Mouse (Mus musculus) forebrain, embryonic 16.5 days (tissue): Measurements from ENCODE around the gene Gm498. TPM values are rescaled to one million over a fixed set of nuclear protein-coding genes. Genes with fewer than 3 reads are reported as not detected.

Source experiments
- ATAC-seq: fragments of 200-750 bp; cut with Nextera tagmentation; 2 replicates; pipeline ENCODE4 v1.8.0; 2017; ENCODE audit warnings: mild to moderate bottlenecking, moderate library complexity
- H3K27ac ChIP-seq: fragments of 300-500 bp; sonication (generic); 2 replicates; pipeline ENCODE4 v1.5.1; 2014; ENCODE audit warnings: low read length, control low read depth
- H3K27me3 ChIP-seq: fragments of 300-500 bp; sonication (generic); replicated peaks from 2 replicates; pipeline ENCODE4 v1.6.1; 2014; ENCODE audit warnings: low read length; ENCODE audit not compliant: control insufficient read depth, insufficient read depth
- H3K36me3 ChIP-seq: fragments of 300-500 bp; sonication (generic); 2 replicates; pipeline ENCODE4 v1.6.1; 2014; ENCODE audit not compliant: control insufficient read depth, insufficient read depth
- H3K4me1 ChIP-seq: fragments of 300-500 bp; sonication (generic); replicated peaks from 2 replicates; pipeline ENCODE4 v1.6.1; 2014; ENCODE audit warnings: low read length; ENCODE audit not compliant: control insufficient read depth, insufficient read depth
- H3K4me2 ChIP-seq: fragments of 300-500 bp; sonication (generic); 2 replicates; pipeline ENCODE4 v1.6.1; 2014; ENCODE audit warnings: mild to moderate bottlenecking, low read length, control low read depth
- H3K4me3 ChIP-seq: fragments of 300-500 bp; sonication (generic); replicated peaks from 2 replicates; pipeline ENCODE4 v1.5.1; 2014; ENCODE audit warnings: mild to moderate bottlenecking, low read length, control low read depth
- H3K9ac ChIP-seq: fragments of 300-500 bp; sonication (generic); replicated peaks from 2 replicates; pipeline ENCODE4 v1.6.1; 2014; ENCODE audit warnings: low read depth, low read length, control low read depth
- H3K9me3 ChIP-seq: fragments of 300-500 bp; sonication (generic); 2 replicates; pipeline ENCODE4 v1.6.1; 2016; ENCODE audit warnings: low read length; ENCODE audit not compliant: control insufficient read depth
- WGBS: fragments of 180-500 bp; shearing (Covaris S2); extraction: QIAGEN DNeasy Blood & Tissue Kit; methylation state at CpG from one replicate; pipeline ENCODE4 v1.1.7; 2014; 5-methylcytosine and 5-hydroxymethylcytosine counted together
- polyA plus RNA-seq: library from polyadenylated mRNA; unstranded; fragments of >200 nt; fragmentation: Nextera tagmentation; extraction: Ambion mirVana; gene quantifications from 2 replicates; pipeline ENCODE4 v1.2.1, GENCODE M21; 2015

Gm498 gene
- polyA plus RNA-seq, 1 experiment from 2014 or later, result not detected

DNA sequence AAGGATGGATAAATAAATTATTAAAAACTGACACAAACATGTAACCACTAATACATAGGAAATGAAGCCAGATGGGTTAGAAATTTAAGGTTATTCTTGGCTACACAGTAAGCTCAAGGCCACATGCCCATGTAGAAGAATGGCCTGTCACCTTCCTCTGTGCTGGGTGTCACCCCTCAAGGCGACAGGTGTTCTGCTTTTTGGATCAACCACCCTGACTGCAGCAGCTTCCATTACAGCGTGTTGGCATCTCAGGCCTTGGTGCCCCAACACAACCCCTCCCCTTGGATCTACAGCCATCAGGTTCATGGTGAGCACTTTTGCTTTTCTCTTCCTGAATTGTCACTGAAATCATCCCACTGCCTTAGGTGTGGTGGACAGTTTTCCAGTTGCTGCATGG, 34.0 kb upstream of the Gm498 start:
- Histone ChIP-seq H3K9ac (no peak overlapping the region), H3K27ac (no peak overlapping the region), H3K27me3 (no peaks in the 10 kb centered on the region), H3K9me3 (no peaks in the 10 kb centered on the region), H3K4me3 (no peak overlapping the region), H3K4me2 (no peak overlapping the region), H3K4me1 (peaks cover 45% of the 10 kb centered on the region), H3K36me3 (peaks cover 4% of the 10 kb centered on the region; the same call in 1 of the 2 replicates)
- WGBS, result 92% methylated on average over 2 of the region's 2 CpGs
- no peak for ATAC-seq

DNA sequence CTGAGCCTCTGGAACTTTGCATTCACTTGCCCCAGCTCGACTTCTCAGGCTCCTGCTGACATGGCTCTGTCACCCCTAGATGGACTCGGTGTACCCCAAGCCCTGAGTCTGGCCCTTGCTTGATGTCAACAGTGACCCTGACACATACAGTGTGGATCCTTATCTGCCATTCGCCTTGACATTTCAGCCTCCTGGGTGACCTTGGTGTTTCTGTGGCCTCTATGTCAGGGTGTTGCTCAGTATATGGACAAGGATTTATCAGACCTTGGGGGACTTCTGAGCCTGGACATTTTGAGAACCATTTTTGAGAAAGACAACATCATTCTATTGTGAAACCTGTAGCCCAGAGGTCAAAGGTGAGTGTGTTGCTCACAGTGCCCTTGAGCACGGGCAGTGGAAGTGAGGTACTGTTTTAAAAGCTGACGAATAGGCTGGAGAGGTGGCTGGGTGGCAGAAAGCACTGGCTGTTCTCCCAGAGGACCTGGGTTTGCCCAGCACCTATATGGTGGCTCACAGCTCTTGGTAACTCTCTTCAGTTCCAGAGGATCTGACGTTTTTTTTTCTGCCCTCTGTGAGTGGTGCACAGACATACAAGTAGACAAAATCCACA, 33.0 kb upstream of the Gm498 start:
- Histone ChIP-seq H3K4me2 (no peak overlapping the region), H3K9ac (no peak overlapping the region), H3K4me3 (no peak overlapping the region), H3K9me3 (no peaks in the 10 kb centered on the region), H3K27ac (no peak overlapping the region), H3K4me1 (peaks cover 45% of the 10 kb centered on the region), H3K36me3 (peaks cover 11% of the 10 kb centered on the region; the same call in 1 of the 2 replicates), H3K27me3 (no peaks in the 10 kb centered on the region)
- 84% methylated on average over 6 of the region's 6 CpGs for WGBS
- no peak for ATAC-seq

DNA sequence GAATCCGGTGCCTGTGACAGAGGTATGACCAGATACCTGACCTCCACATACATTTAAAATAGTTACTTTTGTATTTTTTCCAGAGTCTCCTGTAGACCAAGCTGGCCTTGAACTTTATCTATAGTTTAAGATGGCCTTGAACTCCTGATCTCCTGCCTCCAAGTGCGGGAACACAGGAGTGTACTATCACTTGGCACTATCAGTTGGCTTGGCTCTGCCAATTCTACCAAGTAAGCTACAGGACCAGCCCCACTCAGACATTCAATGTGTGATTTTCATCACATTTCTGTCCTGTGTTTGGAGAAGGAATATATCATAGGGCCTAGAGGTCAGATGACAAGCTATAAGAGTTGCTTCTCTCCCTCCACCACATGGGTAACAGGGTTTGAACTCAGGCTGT, 32.3 kb upstream of the Gm498 start:
- peaks cover 42% of the 10 kb centered on the region for H3K4me1 ChIP-seq

DNA sequence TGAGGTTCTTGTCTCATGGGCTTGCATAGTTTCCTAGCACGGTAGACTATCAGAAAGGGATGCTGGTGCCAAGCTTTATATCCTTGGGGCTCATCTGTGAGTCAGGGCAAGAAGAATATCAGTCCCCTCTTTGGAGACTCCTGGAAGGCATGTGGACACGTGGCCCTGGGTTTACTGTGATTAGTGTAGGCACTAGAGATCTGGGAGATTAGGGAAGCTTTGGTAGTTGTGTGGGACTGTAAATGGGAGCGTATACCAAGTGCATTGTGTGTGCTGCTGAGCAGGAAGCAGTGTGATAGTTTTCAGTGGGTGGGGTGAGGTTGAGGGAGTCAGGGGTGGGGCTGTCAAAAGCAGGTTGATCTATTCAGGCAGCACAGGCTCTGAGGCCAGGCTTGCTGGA, 31.7 kb upstream of the Gm498 start:
- H3K36me3 ChIP-seq, result peaks cover 11% of the 10 kb centered on the region; the same call in 1 of the 2 replicates
- H3K9ac ChIP-seq, result no peak overlapping the region
- no peaks in the 10 kb centered on the region for H3K9me3 ChIP-seq
- WGBS, result 89% methylated on average over 3 of the region's 3 CpGs
- H3K27me3 ChIP-seq, result no peaks in the 10 kb centered on the region
- no peak overlapping the region for H3K27ac ChIP-seq
- H3K4me1 ChIP-seq, result peaks cover 42% of the 10 kb centered on the region
- H3K4me2 ChIP-seq, result no peak overlapping the region
- no peak for ATAC-seq
- no peak overlapping the region for H3K4me3 ChIP-seq

More for the DNA sequence above, 32.3 kb upstream of the Gm498 start:
- Histone ChIP-seq H3K4me3 (no peak overlapping the region), H3K9ac (no peak overlapping the region), H3K4me2 (no peak overlapping the region), H3K27me3 (no peaks in the 10 kb centered on the region), H3K27ac (no peak overlapping the region), H3K9me3 (no peaks in the 10 kb centered on the region), H3K36me3 (peaks cover 11% of the 10 kb centered on the region; the same call in 1 of the 2 replicates)
- ATAC-seq, result no peak
- WGBS, result 93% methylated on average over 2 of the region's 2 CpGs

DNA sequence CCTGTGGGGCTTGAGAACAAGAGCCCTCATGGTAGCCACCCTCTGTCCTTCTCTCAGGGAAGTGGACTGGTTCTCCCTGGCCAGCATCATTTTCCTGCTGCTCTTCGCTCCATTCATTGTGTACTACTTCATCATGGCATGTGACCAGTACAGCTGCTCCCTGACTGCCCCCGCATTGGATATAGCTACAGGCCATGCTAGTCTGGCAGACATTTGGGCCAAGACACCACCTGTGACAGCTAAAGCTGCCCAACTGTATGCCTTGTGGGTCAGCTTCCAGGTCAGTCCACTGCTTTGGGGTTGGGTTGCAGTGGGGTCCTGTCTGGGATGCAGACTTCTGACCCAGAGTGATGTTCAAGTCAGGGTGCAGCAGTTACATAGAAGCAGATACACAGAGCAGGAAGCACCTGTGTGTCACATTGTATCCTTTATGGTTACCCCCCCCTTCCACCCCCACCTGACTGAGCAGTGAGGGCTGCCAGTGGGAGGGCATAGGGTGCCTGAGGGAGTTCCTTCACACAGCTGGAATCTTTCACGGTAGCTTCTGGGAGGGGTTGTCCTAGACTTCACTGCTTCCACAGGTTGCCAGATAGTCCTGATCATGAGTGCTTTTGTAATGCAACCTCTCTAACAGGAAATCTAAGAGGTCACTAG, 28.8 kb upstream of the Gm498 start:
- Histone ChIP-seq H3K27ac (no peak overlapping the region), H3K36me3 (peaks cover 29% of the 10 kb centered on the region; the same call in 1 of the 2 replicates), H3K9ac (no peak overlapping the region), H3K4me3 (no peak overlapping the region), H3K27me3 (no peaks in the 10 kb centered on the region), H3K4me1 (peaks cover 19% of the 10 kb centered on the region), H3K4me2 (no peak overlapping the region), H3K9me3 (no peaks in the 10 kb centered on the region)
- 96% methylated on average over 3 of the region's 3 CpGs for WGBS
- no peak for ATAC-seq

DNA sequence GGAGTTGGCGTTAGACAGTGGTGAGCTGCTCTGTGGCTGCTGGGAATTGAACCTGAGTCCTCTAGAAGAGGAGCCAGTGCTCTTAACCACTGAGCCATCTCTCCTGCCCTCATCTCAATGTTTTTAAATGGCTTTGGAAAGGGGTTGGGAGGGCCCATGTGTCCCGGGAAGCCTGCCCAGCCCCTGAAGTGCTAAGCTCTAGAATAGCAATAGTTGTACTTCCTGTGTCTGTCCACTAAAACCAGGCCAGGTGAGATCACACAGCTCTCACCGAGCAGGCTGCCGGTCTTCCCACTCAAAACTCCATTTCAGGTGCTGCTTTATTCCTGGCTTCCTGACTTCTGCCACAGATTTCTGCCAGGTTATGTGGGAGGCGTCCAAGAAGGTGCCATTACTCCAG, 26.5 kb upstream of the Gm498 start:
- 95% methylated on average over 5 of the region's 5 CpGs for WGBS
- H3K27me3 ChIP-seq, result no peaks in the 10 kb centered on the region
- ATAC-seq, result no peak
- no peak overlapping the region for H3K9ac ChIP-seq
- peaks cover under 1% of the 10 kb centered on the region; the same call in 1 of the 2 replicates for H3K4me1 ChIP-seq
- H3K4me2 ChIP-seq, result no peak overlapping the region
- peaks cover 42% of the 10 kb centered on the region; the same call in 1 of the 2 replicates for H3K36me3 ChIP-seq
- no peaks in the 10 kb centered on the region for H3K9me3 ChIP-seq
- H3K27ac ChIP-seq, result no peak overlapping the region
- H3K4me3 ChIP-seq, result no peak overlapping the region

DNA sequence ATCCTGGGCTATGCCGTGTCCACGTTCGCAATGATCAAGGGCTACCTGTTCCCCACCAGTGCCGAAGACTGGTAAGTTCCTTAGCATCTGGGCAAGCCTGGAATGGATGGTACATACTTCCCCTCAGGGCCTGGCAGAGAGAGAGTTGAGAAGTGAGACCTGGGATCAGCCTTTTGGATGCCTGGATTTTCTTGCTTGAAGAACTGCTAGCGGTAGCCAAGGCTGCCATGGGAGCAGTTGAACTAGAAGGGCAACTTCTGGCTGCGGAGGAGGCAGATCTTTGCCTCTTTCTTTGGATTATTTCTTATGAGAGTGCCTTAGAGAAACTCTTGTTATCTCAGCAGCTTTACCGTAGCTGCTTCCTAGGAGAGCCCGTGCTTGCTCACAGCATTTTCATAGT, 25.3 kb upstream of the Gm498 start:
- WGBS, result 98% methylated on average over 8 of the region's 8 CpGs
- no peak overlapping the region for H3K4me2 ChIP-seq
- no peaks in the 10 kb centered on the region for H3K4me1 ChIP-seq
- no peak overlapping the region for H3K4me3 ChIP-seq
- no peaks in the 10 kb centered on the region for H3K27me3 ChIP-seq
- H3K9me3 ChIP-seq, result no peaks in the 10 kb centered on the region
- H3K27ac ChIP-seq, result no peak overlapping the region
- ATAC-seq, result no peak
- peaks cover 49% of the 10 kb centered on the region for H3K36me3 ChIP-seq
- H3K9ac ChIP-seq, result no peak overlapping the region

DNA sequence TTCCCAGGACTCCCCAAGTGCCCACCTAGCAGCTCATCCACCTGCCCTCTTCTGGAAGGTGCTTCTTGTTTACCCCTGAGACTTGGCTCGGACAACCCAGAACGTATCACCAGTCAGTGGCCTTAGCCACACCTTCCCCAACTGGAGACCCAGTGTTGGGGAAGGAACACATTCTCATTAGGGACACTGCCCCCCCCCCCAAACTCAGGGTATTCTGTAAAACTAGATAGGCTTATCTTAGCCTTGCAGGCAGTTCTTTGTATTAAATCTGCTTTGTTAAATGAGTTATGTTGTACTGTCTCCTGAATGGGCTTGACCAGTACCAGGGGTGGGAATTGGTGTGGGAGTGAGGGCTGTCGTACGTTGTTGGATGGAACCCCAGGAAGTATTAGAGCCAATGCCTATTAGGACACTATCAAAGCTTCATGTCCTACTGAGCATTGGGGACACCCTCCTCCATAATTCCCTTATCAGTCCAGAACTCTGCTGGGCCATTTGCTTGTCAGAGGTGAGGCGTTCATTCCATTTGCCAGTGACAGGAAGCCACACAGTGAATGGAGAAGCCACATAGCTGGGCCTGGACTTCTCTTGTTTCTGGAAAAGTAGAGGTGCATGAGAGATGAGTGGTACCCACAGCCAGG, 18.4 kb upstream of the Gm498 start:
- H3K9me3 ChIP-seq, result no peaks in the 10 kb centered on the region
- H3K4me3 ChIP-seq, result no peak overlapping the region
- ATAC-seq, result no peak
- H3K4me2 ChIP-seq, result no peak overlapping the region
- no peak overlapping the region for H3K9ac ChIP-seq
- no peaks in the 10 kb centered on the region for H3K27me3 ChIP-seq
- H3K27ac ChIP-seq, result no peak overlapping the region
- peaks cover 35% of the 10 kb centered on the region for H3K36me3 ChIP-seq
- WGBS, result 89% methylated on average over 5 of the region's 5 CpGs
- no peaks in the 10 kb centered on the region for H3K4me1 ChIP-seq

DNA sequence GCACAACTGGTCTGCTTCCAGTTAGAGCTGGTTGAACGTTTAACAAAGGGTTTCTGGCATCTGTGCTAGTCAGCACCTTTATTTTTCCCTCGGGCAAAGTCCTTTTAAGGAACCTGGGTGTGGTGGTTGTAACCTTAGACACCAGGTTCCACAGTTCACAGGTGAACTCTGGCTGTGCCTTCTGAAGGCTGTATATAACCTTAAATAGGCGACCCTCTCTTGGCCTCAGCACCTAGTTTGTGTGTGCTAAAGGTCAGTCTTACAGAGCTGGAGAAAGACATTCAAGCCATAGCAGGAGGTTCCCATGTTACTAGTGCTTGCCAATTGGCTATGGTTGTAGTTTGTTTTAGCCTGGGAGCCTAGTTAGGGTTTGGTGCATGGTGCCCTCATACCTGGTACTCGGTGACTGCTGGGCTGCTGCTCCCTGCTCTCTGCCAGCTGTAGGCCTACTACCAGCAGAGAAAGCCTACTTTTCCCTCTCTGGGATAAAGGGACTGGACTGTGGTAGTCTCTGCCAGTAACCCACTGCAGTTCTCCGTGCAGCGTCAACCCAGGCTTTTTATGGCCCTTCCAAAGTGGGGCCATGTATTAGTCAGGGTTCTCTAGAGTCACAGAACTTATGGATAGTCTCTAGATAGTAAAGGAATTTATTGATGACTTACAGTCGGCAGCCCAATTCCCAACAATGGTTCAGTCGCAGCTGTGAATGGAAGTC, 17.7 kb upstream of the Gm498 start:
- no peak for ATAC-seq
- H3K4me1 ChIP-seq, result no peaks in the 10 kb centered on the region
- H3K4me3 ChIP-seq, result no peak overlapping the region
- no peak overlapping the region for H3K9ac ChIP-seq
- no peak overlapping the region for H3K4me2 ChIP-seq
- H3K9me3 ChIP-seq, result no peaks in the 10 kb centered on the region
- peaks cover 30% of the 10 kb centered on the region for H3K36me3 ChIP-seq
- no peak overlapping the region for H3K27ac ChIP-seq
- H3K27me3 ChIP-seq, result no peaks in the 10 kb centered on the region
- WGBS, result 94% methylated on average over 7 of the region's 8 CpGs
